Mouse (Mus musculus) midbrain, embryonic 13.5 days (tissue): ENCODE data around the gene Tex19.2. TPM values are rescaled to one million over a fixed set of nuclear protein-coding genes. Genes with fewer than 3 reads are reported as not detected.

Source experiments
- ATAC-seq: fragments of 200-750 bp; cut with Nextera tagmentation; 2 replicates; pipeline ENCODE4 v1.8.0; 2017; ENCODE audit warnings: mild to moderate bottlenecking, moderate TSS enrichment, moderate library complexity
- H3K27ac ChIP-seq: fragments of 300-500 bp; sonication (generic); 2 replicates; pipeline ENCODE4 v1.5.1; 2015; ENCODE audit warnings: inconsistent platforms, mild to moderate bottlenecking, moderate library complexity
- H3K27me3 ChIP-seq: fragments of 300-500 bp; sonication (generic); 2 replicates; pipeline ENCODE4 v1.6.1; 2015; ENCODE audit warnings: mild to moderate bottlenecking, inconsistent platforms
- H3K36me3 ChIP-seq: fragments of 300-500 bp; sonication (generic); 2 replicates; pipeline ENCODE4 v1.6.1; 2015; ENCODE audit warnings: mild to moderate bottlenecking, inconsistent platforms
- H3K4me1 ChIP-seq: fragments of 300-500 bp; sonication (generic); replicated peaks from 2 replicates; pipeline ENCODE4 v1.6.1; 2015; ENCODE audit warnings: inconsistent platforms
- H3K4me2 ChIP-seq: fragments of 300-500 bp; sonication (generic); replicated peaks from 2 replicates; pipeline ENCODE4 v1.6.1; 2015; ENCODE audit warnings: moderate library complexity, mild to moderate bottlenecking, inconsistent platforms
- H3K4me3 ChIP-seq: fragments of 300-500 bp; sonication (generic); replicated peaks from 2 replicates; pipeline ENCODE4 v1.5.1; 2015; ENCODE audit warnings: mild to moderate bottlenecking, inconsistent platforms
- H3K9ac ChIP-seq: fragments of 300-500 bp; sonication (generic); replicated peaks from 2 replicates; pipeline ENCODE4 v1.6.1; 2015; ENCODE audit warnings: mild to moderate bottlenecking, inconsistent platforms
- H3K9me3 ChIP-seq: fragments of 300-500 bp; sonication (generic); 2 replicates; pipeline ENCODE4 v1.6.1; 2016; ENCODE audit warnings: mild to moderate bottlenecking, inconsistent platforms
- WGBS: fragments of 180-500 bp; shearing (Covaris S2); methylation state at CpG from one replicate; pipeline ENCODE4 v1.1.7; 2015; 5-methylcytosine and 5-hydroxymethylcytosine counted together
- polyA plus RNA-seq: library from polyadenylated mRNA; unstranded; fragments of >200 nt; fragmentation: Nextera tagmentation; extraction: Ambion mirVana; gene quantifications from 2 replicates; pipeline ENCODE4 v1.2.1, GENCODE M21; 2015

Tex19.2 gene
- not detected in 2 replicates for polyA plus RNA-seq

DNA sequence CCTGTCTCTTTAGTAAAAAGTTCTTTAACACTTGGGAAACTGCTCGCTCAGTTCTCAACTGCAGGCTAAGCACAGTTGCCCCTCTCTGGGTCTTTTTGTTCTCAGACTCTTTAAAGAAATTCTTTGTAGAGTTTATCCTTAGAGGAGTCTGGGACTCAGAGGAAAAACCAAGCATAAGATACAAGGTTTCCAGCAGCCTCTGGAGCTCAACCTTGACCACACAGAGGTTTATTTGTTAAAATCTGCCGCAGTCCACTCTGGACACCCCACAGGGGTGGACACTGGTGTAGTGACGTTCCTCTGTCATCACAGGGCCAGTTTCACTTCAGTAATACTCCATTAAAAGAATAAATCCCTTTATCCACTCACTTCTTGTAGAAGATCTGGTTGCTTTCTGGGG lies at the start of gene Tex19.2:
Gene Tex19.2, minus strand, starts transcription at position 101 of the 400 bp plus-strand sequence.
- no peak within 1 kb of the TSS for H3K27ac ChIP-seq

DNA sequence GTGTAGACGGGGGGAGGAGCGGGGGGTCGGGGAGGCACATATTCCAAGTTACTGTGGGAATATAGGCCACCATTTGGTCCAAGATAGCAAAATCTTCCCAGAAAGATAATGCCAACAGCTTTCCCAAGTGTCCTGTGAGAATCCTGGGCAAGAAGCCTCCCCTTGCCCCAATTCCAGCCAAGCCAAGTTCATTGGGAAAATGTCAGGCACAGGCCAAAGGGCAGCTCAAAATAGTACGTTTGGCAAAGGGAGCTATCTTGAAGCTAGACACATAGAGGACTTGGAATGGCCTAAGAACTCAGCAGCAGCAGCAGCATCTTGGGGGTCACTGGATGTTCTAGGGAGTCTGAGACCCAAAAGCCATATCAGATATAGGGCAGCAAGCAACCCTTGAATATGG lies 45.3 kb upstream of the Tex19.2 start:
- Histone ChIP-seq H3K27me3 (no peaks in the 10 kb centered on the region), H3K9ac (no peak overlapping the region), H3K4me1 (no peaks in the 10 kb centered on the region), H3K4me3 (no peak overlapping the region), H3K9me3 (no peaks in the 10 kb centered on the region), H3K27ac (no peak overlapping the region), H3K36me3 (no peaks in the 10 kb centered on the region), H3K4me2 (no peak overlapping the region)
- ATAC-seq, result no peak
- 89% methylated on average over 4 of the region's 4 CpGs for WGBS

More for the DNA sequence above, at the start of gene Tex19.2:
- H3K27me3 ChIP-seq, result no peaks in the 10 kb centered on the region
- no peak for ATAC-seq
- WGBS, result 63% methylated on average over 3 of the region's 3 CpGs
- no peak within 1 kb of the TSS for H3K4me3 ChIP-seq
- no peaks in the 10 kb centered on the region for H3K36me3 ChIP-seq
- H3K4me1 ChIP-seq, result no peaks in the 10 kb centered on the region
- H3K9me3 ChIP-seq, result no peaks in the 10 kb centered on the region
- no peak within 1 kb of the TSS for H3K4me2 ChIP-seq
- H3K9ac ChIP-seq, result no peak within 1 kb of the TSS

DNA sequence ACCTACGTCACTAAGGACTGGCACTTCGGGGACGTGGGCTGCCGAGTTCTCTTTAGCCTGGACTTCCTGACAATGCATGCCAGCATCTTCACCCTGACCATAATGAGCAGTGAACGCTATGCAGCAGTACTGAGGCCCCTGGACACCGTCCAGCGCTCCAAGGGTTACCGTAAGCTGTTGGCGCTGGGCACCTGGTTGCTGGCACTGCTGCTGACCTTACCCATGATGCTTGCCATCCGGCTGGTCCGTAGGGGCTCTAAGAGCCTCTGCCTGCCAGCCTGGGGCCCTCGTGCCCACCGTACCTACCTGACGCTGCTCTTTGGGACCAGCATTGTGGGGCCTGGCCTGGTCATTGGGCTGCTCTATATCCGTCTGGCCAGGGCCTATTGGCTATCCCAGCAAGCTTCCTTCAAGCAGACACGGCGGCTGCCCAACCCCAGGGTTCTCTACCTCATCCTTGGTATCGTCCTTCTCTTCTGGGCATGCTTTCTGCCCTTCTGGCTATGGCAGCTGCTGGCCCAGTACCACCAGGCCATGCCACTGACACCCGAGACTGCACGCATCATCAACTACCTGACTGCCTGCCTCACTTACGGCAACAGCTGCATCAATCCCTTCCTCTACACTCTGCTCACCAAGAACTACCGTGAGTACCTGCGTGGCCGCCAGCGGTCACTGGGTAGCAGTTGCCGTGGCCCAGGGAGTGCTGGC lies 42.3 kb upstream of the Tex19.2 start:
- Histone ChIP-seq H3K4me3 (no peak overlapping the region), H3K4me1 (peaks cover 10% of the 10 kb centered on the region), H3K9me3 (no peaks in the 10 kb centered on the region), H3K27me3 (peaks cover 25% of the 10 kb centered on the region), H3K4me2 (no peak overlapping the region), H3K36me3 (no peaks in the 10 kb centered on the region), H3K9ac (no peak overlapping the region), H3K27ac (no peak overlapping the region)
- 93% methylated on average over 26 of the region's 26 CpGs for WGBS
- ATAC-seq, result no peak

DNA sequence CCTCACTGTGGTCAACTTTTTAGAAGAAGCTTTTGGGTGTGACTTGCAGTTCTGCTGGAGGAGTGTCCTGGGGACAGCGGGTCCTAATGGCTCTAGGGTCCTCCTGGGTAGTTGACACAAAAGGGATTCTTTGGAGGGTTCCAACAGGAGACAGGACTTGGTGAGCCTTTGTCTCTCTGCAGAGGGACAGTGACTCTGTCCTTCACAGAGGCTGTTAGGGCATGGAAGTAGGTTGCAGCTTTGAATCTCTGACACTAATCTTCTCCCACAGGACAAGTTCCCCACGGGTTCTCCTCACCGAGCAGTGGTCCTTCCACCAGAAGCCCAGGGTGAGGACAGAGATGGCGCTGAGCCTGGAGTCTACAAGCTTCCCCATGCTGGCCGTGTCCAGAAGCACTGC lies 41.5 kb upstream of the Tex19.2 start, which contains the start of gene Uts2r:
Gene Uts2r, plus strand, starts transcription at position 301 of the 400 bp plus-strand sequence.
- 87% methylated on average over 5 of the region's 5 CpGs for WGBS

DNA sequence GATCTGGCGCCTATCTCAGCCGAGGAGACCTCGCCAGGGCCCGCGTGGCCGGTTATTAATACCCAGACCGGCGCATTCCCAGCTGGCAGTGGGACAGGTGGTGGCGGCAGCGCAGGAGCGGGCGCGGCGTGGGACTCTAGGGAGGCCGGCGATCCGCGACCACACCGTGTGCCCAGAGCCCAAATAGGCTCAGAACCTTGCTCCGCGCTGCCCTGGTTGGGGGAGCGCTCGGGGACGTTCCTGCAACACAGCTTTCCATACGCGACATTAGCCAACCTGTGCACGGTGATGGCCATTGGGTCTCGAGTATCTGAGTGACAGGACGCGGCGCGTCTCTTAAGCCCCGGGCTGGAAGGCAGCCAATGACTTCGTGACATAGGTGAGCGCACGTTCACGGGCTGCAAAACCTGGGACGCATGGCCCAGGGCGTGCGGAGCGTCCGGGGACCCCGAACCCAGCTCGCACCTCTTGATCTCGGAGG lies 38.0 kb upstream of the Tex19.2 start:
- H3K27me3 ChIP-seq, result peaks cover 35% of the 10 kb centered on the region
- WGBS, result under 1% methylated on average over 45 of the region's 45 CpGs
- no peak overlapping the region for H3K27ac ChIP-seq
- H3K4me1 ChIP-seq, result peaks cover 20% of the 10 kb centered on the region
- H3K9me3 ChIP-seq, result no peaks in the 10 kb centered on the region
- H3K4me2 ChIP-seq, result peak overlapping the region; percentile 76
- no peaks in the 10 kb centered on the region for H3K36me3 ChIP-seq
- ATAC-seq, result peak; percentile 34
- peak overlapping the region; percentile 53 for H3K9ac ChIP-seq
- peak overlapping the region; percentile 46 for H3K4me3 ChIP-seq

More for the DNA sequence above, 41.5 kb upstream of the Tex19.2 start, which contains the start of gene Uts2r:
- Histone ChIP-seq H3K27me3 (peaks cover 33% of the 10 kb centered on the region), H3K27ac (no peak within 1 kb of the TSS), H3K4me2 (no peak within 1 kb of the TSS), H3K9ac (no peak within 1 kb of the TSS), H3K4me1 (peaks cover 10% of the 10 kb centered on the region), H3K9me3 (no peaks in the 10 kb centered on the region), H3K36me3 (no peaks in the 10 kb centered on the region), H3K4me3 (no peak within 1 kb of the TSS)
- ATAC-seq, result no peak

DNA sequence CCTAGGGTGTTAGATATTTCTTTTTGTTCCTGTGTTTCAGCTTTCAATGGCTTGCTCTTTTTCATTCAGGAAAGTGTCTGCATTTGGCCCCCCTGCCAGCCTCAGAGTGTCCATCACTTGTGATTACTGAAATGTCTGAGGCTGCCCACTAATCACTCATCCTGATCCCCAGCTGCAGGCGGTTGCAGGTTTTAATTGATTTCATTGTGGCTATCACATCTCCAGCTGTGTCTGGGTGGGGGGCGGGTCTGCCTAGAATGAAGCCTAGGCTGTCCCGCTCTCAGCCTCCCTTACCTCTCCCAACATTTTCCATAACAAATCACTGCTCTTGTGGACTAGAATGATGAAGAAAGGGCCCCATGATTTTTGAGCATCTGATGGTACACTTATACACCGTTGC lies 35.7 kb upstream of the Tex19.2 start:
- Histone ChIP-seq H3K27me3 (peaks cover 35% of the 10 kb centered on the region), H3K9ac (no peak overlapping the region), H3K4me3 (no peak overlapping the region), H3K9me3 (no peaks in the 10 kb centered on the region), H3K4me2 (no peak overlapping the region), H3K27ac (no peak overlapping the region), H3K36me3 (no peaks in the 10 kb centered on the region), H3K4me1 (peaks cover 20% of the 10 kb centered on the region)
- 12% methylated on average over 4 of the region's 4 CpGs for WGBS
- ATAC-seq, result no peak

DNA sequence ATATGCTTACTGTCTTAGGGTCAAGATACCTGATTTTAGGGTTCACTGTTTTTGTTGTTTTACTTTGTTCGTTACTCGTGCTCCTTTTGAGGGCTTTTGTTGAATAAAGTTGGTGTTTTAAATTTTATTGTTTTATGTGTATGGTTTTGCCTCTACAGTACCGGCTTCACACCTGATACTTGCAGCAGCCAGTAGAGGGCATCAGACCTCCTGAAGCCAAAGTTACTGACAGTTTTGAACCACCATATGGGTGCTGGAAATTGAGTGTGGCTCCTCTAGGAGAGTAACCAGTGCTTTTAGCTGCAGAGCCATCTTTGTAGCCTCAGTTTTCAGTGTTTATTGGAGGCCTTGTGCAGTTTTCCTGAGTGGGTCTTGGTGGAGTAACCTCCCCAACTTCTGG lies 29.7 kb upstream of the Tex19.2 start:
- ATAC-seq, result no peak
- 80% methylated on average over 3 of the region's 3 CpGs for WGBS
- Histone ChIP-seq H3K4me2 (no peak overlapping the region), H3K9ac (no peak overlapping the region), H3K4me1 (no peaks in the 10 kb centered on the region), H3K36me3 (no peaks in the 10 kb centered on the region), H3K9me3 (no peaks in the 10 kb centered on the region), H3K4me3 (no peak overlapping the region), H3K27ac (no peak overlapping the region), H3K27me3 (no peaks in the 10 kb centered on the region)

DNA sequence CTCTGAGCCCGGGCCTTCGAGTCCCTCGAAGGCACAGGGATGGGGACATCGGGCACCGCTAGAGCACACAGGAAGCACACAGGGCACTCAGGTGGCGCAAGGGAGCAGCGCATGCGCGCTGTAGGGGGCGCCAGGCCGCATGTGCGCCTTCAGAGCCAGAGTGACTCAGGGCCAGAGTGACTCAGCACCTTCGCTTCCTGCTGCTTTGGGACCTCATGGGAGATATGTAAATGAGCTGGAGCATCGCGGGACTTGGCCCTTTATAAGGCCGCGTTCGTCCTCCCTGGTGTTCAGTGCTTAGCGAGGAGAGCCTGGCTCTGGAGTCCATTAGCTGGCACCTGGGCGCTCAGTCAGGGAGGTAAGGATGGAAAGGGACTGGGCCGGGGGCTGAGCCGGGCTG lies 27.4 kb upstream of the Tex19.2 start, which contains the start of gene Tex19.1:
Gene Tex19.1, plus strand, starts transcription at position 279 of the 400 bp plus-strand sequence.
- 90% methylated on average over 22 of the region's 22 CpGs for WGBS
- Histone ChIP-seq H3K4me3 (no peak within 1 kb of the TSS), H3K9ac (no peak within 1 kb of the TSS), H3K36me3 (no peaks in the 10 kb centered on the region), H3K4me2 (no peak within 1 kb of the TSS), H3K27ac (no peak within 1 kb of the TSS), H3K27me3 (no peaks in the 10 kb centered on the region), H3K9me3 (no peaks in the 10 kb centered on the region), H3K4me1 (no peaks in the 10 kb centered on the region)
- ATAC-seq, result no peak

DNA sequence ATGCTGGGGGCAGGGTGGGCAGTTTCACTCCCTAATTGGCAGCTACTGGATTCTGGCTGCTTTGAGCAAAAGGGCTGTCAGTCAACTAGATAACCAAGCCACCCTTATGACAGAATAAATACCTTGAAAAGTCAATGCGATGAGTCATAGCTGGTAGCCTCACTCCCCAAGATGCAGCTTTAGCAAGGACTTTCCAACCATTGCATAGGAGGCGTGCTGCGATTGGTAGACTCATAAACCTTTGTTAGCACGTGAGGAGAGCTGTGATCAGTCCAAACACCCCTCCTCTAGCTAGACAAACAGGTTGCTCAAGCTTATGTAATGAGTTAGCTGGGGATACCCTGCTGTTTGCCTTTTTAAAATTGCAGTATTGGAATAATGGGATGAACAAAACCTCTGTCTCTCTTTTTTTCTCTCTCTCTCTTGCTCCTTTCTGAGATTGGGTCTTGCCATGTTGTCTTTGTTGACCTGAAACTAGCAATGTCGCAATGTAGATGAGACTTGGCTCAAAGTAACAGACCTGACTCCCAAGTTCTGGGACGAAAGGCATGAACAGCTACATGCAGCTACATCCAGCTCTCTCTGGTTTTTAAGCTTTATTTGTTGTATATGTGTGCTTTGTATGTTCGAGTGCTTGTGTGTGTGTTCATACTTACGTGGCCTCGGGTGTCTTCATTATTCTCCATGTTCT lies 25.0 kb upstream of the Tex19.2 start:
- Histone ChIP-seq H3K27ac (no peak overlapping the region), H3K4me2 (no peak overlapping the region), H3K27me3 (no peaks in the 10 kb centered on the region), H3K9me3 (no peaks in the 10 kb centered on the region), H3K4me1 (no peaks in the 10 kb centered on the region), H3K36me3 (no peaks in the 10 kb centered on the region), H3K4me3 (no peak overlapping the region), H3K9ac (no peak overlapping the region)
- WGBS, result 80% methylated on average over 9 of the region's 9 CpGs
- ATAC-seq, result no peak

DNA sequence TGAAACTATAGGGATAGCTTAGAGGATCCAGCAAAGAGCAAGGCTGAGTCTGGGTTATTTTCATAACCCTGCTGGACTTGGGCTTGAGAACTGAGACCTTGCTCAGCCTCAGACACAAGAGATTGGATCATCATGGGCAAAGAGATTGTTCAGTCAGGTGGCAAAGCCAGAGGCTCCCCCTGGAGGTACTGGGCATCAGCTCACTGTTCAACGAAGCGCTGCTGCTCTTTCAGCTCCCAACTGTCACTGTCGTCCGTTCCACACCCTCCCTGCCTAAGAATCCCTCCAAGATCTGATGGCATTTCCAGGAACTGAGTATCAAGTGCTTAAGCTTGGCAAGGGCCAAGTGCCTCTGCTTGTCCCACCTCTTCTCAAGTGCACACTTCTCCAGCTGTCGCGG lies 20.3 kb upstream of the Tex19.2 start:
- H3K4me2 ChIP-seq, result no peak overlapping the region
- 44% methylated on average over 6 of the region's 6 CpGs for WGBS
- H3K27me3 ChIP-seq, result no peaks in the 10 kb centered on the region
- no peaks in the 10 kb centered on the region for H3K36me3 ChIP-seq
- H3K9ac ChIP-seq, result no peak overlapping the region
- no peaks in the 10 kb centered on the region for H3K9me3 ChIP-seq
- no peaks in the 10 kb centered on the region for H3K4me1 ChIP-seq
- no peak overlapping the region for H3K4me3 ChIP-seq
- no peak overlapping the region for H3K27ac ChIP-seq
- no peak for ATAC-seq

DNA sequence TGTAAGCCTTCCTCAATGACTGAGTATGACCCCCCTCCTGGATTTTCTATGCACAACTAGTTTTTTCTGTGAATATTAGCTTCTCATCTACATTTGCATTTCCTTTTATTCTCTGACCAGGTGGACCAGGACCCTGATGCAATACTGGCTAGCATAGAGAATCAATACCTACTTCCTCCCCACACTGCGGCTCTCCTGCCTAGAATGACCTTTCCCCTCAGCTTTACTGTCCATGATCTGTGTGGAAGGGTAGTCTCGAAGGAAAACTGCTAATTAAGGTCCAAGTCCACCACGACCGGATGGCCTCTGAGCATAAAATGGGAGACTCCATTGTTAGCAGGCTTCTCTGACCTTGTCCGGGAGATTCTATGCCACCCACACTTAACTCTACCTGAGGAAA lies 19.2 kb upstream of the Tex19.2 start:
- Histone ChIP-seq H3K27ac (no peak overlapping the region), H3K9ac (no peak overlapping the region), H3K27me3 (no peaks in the 10 kb centered on the region), H3K36me3 (no peaks in the 10 kb centered on the region), H3K9me3 (no peaks in the 10 kb centered on the region), H3K4me2 (no peak overlapping the region), H3K4me1 (no peaks in the 10 kb centered on the region), H3K4me3 (no peak overlapping the region)
- 85% methylated on average over 5 of the region's 5 CpGs for WGBS
- no peak for ATAC-seq

DNA sequence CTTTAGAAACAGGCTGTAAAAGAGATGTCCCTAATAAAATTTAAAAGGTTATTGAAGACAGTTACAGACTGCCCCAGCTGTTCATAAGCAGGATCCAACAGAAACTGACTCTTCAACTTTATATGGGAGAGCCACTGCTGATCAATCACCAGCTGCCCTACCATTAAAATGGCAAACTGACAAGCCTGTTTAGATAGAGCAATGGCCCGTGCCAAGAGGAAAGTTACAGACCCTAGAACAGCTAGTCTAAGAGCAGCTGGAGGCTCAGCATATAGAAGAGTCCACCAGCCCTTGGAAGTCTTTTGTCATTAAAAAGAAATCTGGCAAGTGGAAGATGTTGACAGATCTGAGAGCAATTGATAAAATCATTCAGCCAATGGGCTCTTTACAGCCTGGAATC lies 16.1 kb upstream of the Tex19.2 start:
- Histone ChIP-seq H3K4me2 (no peak overlapping the region), H3K9ac (no peak overlapping the region)
- ATAC-seq, result no peak

More for the DNA sequence above, 16.1 kb upstream of the Tex19.2 start:
- H3K9me3 ChIP-seq, result no peaks in the 10 kb centered on the region
- no peak overlapping the region for H3K4me3 ChIP-seq
- no peaks in the 10 kb centered on the region for H3K4me1 ChIP-seq
- H3K27me3 ChIP-seq, result no peaks in the 10 kb centered on the region
- WGBS, result 83% methylated on average over 1 of the region's 1 CpGs
- no peak overlapping the region for H3K27ac ChIP-seq
- H3K36me3 ChIP-seq, result no peaks in the 10 kb centered on the region
